Mouse (Mus musculus) spleen, postnatal 4 days (tissue): ENCODE measurements around the gene Rho.

Experiments
- DNase-seq, 2 experiments: peaks; one replicate each; pipeline ENCODE4 v3.0.0; 2022; ENCODE audit warnings: low spot score in 2 of 2

The Rho gene

GRCm38 (mm10) chr6:115956418-115956921 lies 24.9 kb downstream of the Rho start:
- no peak for DNase-seq

- no peak for DNase-seq
These were observed 25.5 kb downstream of the Rho start for GRCm38 (mm10) chr6:115956922-115957601.

DNA sequence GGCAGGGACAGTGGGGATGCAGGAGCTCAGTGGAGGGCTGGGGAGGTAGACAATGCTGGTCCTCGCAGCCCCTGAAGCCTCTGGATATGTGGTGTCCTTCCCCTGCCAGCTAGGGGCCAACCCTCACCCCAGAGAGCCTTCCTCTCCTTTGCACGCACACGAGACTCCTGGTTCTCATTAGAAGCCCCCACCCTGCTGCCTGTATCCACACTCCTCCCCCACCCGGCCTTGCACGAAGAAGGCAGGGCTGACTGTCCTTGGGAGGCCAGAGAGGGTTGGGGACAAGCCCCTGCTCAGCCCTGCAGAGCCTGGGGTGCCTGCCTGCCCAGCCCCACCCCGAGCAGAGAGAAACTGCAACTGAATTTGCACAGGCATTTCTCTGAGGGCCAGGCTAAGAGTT lies 26.1 kb downstream of the Rho start:
- DNase-seq = no peak

DNA sequence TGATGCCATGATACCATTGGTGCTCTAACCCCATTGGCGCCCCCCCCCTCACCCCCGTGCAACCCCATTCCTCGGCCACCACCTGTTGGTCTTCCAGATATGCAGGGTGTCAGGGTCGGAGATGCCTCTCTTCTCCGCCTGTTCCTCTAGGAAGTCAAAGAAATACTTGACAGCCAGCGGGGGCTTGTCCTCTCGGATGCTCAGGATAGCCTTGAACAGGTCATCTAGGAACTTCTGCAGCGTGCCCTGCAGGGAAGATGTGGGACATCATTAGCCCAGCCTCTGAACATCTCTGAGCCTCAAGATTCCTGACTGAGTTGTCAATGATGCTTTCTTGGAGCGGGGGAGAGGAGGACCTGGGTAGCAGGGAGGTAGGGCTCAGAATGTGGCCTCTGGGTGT lies 26.9 kb downstream of the Rho start:
- no peak for DNase-seq

- no peak for DNase-seq
These were observed 27.7 kb downstream of the Rho start for GRCm38 (mm10) chr6:115959151-115959691.

GRCm38 (mm10) chr6:115960322-115960721 lies 28.8 kb downstream of the Rho start:
- DNase-seq = no peak

DNA sequence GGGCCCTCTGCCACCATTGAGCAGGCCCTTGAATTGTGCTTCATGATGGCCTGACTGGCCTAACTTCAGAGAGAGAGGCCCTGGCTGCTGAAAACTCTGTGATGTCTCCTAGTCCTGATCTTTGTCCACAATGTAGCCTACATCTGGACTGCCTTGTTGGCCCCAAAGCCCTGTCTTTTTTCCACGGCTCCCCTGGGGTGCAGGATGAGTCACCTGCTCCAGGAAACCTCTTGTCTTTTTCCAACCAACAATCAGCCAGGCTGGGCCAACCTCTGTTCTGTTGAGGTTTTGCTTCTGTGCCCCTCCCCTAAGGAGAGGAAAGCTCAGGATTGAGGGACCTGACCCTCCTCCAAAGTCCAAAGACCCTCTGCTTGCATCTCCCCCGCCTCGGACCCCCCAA lies 30.2 kb downstream of the Rho start:
- DNase-seq = no peak

DNA sequence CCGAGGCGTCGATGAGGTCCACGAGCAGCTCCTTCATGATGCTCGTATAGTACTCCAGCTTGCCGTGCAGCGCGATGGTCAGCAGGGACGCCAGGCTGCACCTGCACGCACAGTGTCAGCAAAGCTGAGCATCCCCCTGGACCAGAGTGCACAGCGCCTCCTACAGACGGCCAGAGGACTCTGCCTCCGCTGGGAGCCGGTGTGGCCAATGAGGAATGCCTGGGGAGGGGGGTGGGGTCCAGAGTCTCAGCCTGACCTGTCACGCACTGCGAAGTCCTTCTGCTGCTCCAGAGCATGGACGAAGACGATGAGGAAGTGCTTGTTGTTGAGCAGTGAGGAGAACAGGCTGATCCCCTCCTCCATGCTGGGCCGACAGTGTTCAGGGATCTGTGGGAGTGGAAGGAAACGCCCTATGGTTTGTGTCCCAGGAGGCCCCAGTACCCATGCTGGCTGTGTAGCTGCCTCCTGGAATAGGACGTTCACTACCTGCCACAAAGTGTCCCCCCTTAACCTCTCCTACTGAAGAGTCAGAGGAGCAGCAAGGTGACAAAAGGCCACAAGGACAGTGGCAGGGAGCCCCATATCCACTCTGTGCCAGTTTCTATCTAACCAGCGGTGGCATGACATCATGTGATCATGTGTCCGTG lies 31.0 kb downstream of the Rho start:
- DNase-seq = no peak

DNA sequence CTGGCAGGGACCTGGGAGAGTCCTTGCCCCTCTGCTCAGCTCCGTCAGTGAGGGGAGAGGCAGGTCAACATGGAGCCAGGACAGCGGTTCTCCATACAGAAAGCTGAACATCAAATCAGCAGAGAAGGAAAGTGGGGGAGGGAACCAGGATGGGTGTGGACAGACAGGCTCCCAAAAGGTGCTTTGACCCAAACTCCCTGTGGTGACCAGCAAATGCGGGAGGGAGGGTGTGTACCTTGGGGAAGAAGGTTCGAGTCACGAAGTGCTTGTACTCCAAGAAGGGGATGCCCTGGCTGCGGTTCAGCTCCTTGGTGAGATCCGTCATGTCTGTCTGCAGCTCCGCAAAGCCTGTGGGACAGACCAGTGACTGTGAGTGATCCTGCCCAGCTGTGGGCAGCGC lies 32.1 kb downstream of the Rho start:
- DNase-seq = no peak

DNA sequence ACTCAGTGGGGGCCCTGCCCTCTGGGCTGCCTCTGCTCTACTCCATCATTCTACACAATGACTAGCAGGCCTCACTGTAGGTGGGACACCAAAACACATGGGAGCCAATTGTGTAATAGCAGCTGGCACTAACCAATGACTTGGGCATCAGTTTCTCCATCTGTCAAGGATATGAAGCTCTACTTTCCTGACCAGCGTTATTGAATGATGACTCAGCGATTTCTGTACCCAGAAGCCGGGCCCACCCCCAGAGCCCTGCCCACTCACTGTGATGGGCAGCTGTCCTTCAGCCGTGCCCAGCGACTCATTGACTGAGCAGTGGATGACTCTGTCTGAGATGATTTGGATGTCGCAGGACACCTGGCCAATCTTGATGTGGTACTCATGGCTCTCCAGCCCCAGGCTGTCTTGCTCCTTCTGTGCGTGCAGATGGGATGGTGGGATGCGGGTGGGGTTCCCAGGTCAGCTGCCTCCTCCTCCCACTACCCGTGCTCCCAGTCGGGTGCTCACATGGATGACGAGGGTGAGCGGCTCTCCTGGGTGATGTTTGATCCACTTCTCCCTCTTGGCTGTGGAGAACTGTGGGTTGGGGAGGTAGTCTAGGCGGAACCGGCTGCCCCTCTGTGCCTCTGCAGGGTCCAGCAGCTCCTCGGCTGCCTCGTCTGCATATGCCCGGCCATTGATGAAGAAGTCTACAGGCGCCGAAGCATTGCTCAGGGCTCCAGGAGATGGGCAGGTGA lies 34.8 kb downstream of the Rho start:
- DNase-seq = no peak

DNA sequence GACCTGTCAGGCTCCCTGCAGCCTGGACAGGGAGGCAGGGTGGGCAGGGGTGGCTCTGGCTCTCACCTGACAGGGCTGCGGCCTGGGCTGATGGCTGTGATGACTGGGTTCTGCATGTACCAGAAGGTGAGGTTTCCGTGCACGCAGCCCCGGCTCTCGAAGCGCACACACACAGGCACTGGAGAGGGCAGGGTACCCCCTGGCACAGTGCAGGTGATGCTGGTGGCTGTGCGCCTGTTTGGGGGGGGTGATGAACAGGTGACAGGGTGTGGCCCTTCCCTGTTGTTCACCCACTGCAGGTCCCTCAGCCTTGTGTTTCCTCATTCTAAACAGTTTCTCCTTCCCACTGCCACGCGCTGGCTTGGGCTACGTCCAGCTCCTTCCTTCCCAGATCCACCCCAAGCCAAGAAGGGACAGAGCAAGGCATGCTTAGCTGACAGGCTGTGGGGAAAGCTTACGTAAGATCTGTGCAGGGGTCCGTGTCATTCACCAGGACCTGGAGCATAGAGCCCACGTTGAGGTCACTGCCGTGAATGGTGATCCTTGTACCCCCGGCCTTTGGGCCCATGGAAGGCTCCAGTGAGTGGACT lies 35.8 kb downstream of the Rho start:
- DNase-seq = no peak

- DNase-seq = no peak
These were observed 36.5 kb downstream of the Rho start for GRCm38 (mm10) chr6:115968086-115968485.

- DNase-seq = no peak
These were observed 37.2 kb downstream of the Rho start for GRCm38 (mm10) chr6:115968700-115969099.

DNA sequence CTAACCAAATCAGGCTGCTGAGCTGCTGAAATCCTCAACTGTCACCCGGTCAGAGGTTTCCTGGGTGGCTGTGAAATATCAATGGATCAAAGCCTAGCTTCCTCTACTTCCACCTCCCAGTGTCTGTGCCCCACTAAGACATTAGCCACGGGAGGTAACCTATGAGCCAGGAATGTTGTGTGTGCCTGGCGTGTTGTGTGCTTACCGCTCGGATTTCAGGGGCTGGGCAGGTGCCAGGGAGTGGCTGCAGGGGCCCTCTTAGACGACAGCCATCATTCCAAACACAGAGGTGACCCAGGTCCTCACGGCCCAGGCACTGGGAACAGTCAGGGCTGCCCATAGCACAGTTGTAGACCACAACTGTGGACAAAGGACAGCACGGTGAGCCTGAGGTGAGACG lies 37.6 kb downstream of the Rho start:
- no peak for DNase-seq

DNA sequence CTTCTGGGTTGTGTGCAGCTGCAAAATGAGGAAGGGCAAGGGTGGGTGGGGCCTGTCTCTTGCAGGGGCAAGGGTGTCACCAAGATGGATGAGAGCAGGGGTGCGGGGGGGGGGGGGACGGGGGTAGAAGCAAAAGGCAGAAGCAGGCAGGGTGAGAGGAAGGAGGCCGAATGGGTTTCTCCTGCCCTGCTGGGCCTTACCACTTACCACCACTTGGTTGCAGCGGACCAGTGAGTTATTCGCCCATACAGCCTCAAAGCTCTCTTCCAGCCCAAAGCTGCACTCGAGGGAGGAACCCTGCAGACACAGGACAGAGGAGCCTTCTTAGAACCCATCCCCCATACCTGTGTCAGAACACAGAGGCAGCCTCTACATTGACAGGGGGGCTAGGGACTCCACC lies 38.4 kb downstream of the Rho start:
- peak; percentile 28 to 68 for DNase-seq

GRCm38 (mm10) chr6:115971273-115972060 lies 39.9 kb downstream of the Rho start:
- DNase-seq = no peak

- DNase-seq = no peak
These were observed 40.7 kb downstream of the Rho start for GRCm38 (mm10) chr6:115972083-115972764.

DNA sequence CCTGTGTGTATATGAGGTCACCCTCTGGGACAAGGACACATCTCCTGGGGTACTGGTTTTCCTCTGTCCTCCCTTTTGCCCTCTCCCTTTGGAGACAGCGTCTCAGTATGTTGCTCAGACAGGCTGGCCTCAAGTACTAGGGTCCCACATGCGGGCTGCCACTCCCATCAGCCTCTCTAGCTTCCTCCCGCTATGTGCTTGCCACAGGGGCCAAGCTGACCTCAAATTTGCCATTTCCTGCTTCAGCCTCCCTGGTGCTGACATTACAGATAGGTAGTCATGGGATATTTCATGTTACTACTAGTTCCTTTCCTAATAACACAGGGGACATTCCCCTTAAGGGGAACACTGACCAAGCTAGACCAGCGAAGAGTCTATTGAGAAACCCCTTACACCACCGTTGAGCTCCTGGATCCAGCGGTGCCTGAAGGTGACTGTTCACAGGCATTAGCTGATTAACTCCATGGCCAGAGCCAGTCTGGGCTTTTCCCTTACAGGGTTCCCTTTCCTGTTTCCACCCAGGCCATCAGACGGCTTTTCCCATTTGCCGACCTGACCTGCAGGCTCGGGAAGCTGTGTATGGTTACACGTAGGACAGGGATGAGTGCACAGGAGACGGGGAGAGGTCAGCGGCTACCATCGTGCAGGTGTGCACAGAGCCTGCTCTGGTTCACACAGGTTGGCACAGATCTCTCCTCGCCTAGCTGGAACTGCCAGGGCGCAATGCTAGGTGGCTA lies 41.8 kb downstream of the Rho start:
- no peak for DNase-seq

DNA sequence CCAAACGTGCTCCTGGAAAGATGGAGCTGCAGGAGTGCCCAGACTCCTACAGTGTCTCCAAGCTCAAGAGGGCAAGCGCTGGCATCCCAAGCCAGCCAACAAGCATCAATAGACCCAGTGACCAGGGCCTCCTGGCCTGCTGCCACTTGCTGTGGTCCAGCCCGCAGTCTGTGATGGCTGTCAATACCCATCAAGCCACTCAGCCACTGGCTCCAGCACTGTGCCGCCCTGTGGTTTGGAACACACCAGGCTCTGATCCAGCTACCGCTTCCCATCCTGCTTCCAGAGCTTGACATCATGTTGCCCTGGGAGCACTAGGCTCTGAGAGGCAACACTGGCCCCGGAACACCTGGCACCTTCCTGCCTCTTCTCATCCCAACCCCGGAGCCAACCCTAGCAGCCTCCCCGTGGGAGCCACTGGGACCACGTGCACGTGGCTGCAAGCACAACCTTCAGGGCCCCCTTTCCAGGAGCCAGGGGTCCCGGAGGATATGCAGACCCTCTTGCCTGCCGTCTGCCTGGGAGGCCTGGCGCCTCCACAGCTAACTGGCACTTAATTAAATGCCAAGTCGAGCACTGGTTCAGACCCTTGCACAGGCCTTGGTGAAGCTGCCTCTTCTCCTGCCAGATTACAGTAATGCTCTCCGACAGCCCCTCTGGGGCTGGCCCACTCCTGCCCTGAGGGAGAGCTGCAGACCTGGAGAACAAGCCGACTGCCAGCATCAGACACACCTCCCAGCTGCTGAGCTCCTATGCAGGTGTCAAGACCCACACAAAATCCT lies 42.5 kb downstream of the Rho start:
- DNase-seq = no peak
